Mouse (Mus musculus): ENCODE data around the gene Abcc9. TPM values are rescaled to one million over a fixed set of nuclear protein-coding genes. Genes with fewer than 3 reads are reported as not detected.

Abcc9 gene
- polyA plus RNA-seq, 1 experiment from 2014 or later = 2.1 TPM

- Histone ChIP-seq H3K27ac (ENCODE audit: low read length) (no peak overlapping the region), H3K36me3 (ENCODE audit: control insufficient read depth, insufficient read depth) (no peaks in the 10 kb centered on the region), H3K4me3 (ENCODE audit: low read depth, low read length) (no peak overlapping the region), H3K4me2 (ENCODE audit: low read depth, low read length) (no peak overlapping the region), H3K27me3 (ENCODE audit: control insufficient read depth, insufficient read depth, low read depth, low read length) (no peaks in the 10 kb centered on the region), H3K9ac (ENCODE audit: low read depth, low read length) (no peak overlapping the region), H3K9me3 (replicated peaks; ENCODE audit: control insufficient read depth, low read length) (no peaks in the 10 kb centered on the region), H3K4me1 (ENCODE audit: control insufficient read depth, low read depth, low read length) (no peaks in the 10 kb centered on the region)
- ATAC-seq (ENCODE audit: low read depth) = no peak
- WGBS (ENCODE audit: insufficient replicate concordance) = 73% methylated on average over 10 of the region's 10 CpGs
Observed at GRCm38 (mm10) chr6:142558076-142558475, 144.0 kb downstream of the Abcc9 start.

GRCm38 (mm10) chr6:142555988-142556387 lies 146.1 kb downstream of the Abcc9 start:
- Histone ChIP-seq H3K36me3 (ENCODE audit: control insufficient read depth, insufficient read depth) (no peaks in the 10 kb centered on the region), H3K4me1 (ENCODE audit: control insufficient read depth, low read depth, low read length) (no peaks in the 10 kb centered on the region), H3K27ac (ENCODE audit: low read length) (no peak overlapping the region), H3K9me3 (replicated peaks; ENCODE audit: control insufficient read depth, low read length) (no peaks in the 10 kb centered on the region), H3K4me2 (ENCODE audit: low read depth, low read length) (no peak overlapping the region), H3K4me3 (ENCODE audit: low read depth, low read length) (no peak overlapping the region), H3K9ac (ENCODE audit: low read depth, low read length) (no peak overlapping the region), H3K27me3 (ENCODE audit: control insufficient read depth, insufficient read depth, low read depth, low read length) (no peaks in the 10 kb centered on the region)
- 0 out of 2 replicates have a peak, but pooled peaks have one; percentile 16 for ATAC-seq (ENCODE audit: low read depth)
- 31% methylated on average over 1 of the region's 1 CpGs for WGBS (ENCODE audit: insufficient replicate concordance)

- H3K27me3 ChIP-seq (ENCODE audit: control insufficient read depth, insufficient read depth, low read depth, low read length) = no peaks in the 10 kb centered on the region
- H3K27ac ChIP-seq (ENCODE audit: low read length) = no peak overlapping the region
- no peaks in the 10 kb centered on the region for H3K4me1 ChIP-seq (ENCODE audit: control insufficient read depth, low read depth, low read length)
- WGBS (ENCODE audit: insufficient replicate concordance) = 65% methylated on average over 4 of the region's 4 CpGs
- no peak for ATAC-seq (ENCODE audit: low read depth)
- H3K4me3 ChIP-seq (ENCODE audit: low read depth, low read length) = no peak overlapping the region
- H3K36me3 ChIP-seq (ENCODE audit: control insufficient read depth, insufficient read depth) = no peaks in the 10 kb centered on the region
- no peak overlapping the region for H3K9ac ChIP-seq (ENCODE audit: low read depth, low read length)
- no peak overlapping the region for H3K4me2 ChIP-seq (ENCODE audit: low read depth, low read length)
- no peaks in the 10 kb centered on the region for H3K9me3 ChIP-seq (replicated peaks; ENCODE audit: control insufficient read depth, low read length)
Observed at GRCm38 (mm10) chr6:142551482-142551881, 150.6 kb downstream of the Abcc9 start.

- no peak for ATAC-seq (ENCODE audit: low read depth)
- no peak overlapping the region for H3K4me3 ChIP-seq (ENCODE audit: low read depth, low read length)
- no peak overlapping the region for H3K9ac ChIP-seq (ENCODE audit: low read depth, low read length)
- H3K4me2 ChIP-seq (ENCODE audit: low read depth, low read length) = no peak overlapping the region
- H3K27ac ChIP-seq (ENCODE audit: low read length) = no peak overlapping the region
- H3K27me3 ChIP-seq (ENCODE audit: control insufficient read depth, insufficient read depth, low read depth, low read length) = no peaks in the 10 kb centered on the region
- 45% methylated on average over 4 of the region's 4 CpGs for WGBS (ENCODE audit: insufficient replicate concordance)
- no peaks in the 10 kb centered on the region for H3K36me3 ChIP-seq (ENCODE audit: control insufficient read depth, insufficient read depth)
- no peaks in the 10 kb centered on the region for H3K9me3 ChIP-seq (replicated peaks; ENCODE audit: control insufficient read depth, low read length)
- H3K4me1 ChIP-seq (ENCODE audit: control insufficient read depth, low read depth, low read length) = no peaks in the 10 kb centered on the region
Observed at GRCm38 (mm10) chr6:142550871-142551270, 151.2 kb downstream of the Abcc9 start.

GRCm38 (mm10) chr6:142548377-142548776 lies 153.7 kb downstream of the Abcc9 start:
- Histone ChIP-seq H3K27me3 (ENCODE audit: control insufficient read depth, insufficient read depth, low read depth, low read length) (no peaks in the 10 kb centered on the region), H3K4me2 (ENCODE audit: low read depth, low read length) (no peak overlapping the region), H3K4me3 (ENCODE audit: low read depth, low read length) (no peak overlapping the region), H3K27ac (ENCODE audit: low read length) (no peak overlapping the region), H3K4me1 (ENCODE audit: control insufficient read depth, low read depth, low read length) (no peaks in the 10 kb centered on the region), H3K36me3 (ENCODE audit: control insufficient read depth, insufficient read depth) (no peaks in the 10 kb centered on the region), H3K9me3 (replicated peaks; ENCODE audit: control insufficient read depth, low read length) (no peaks in the 10 kb centered on the region), H3K9ac (ENCODE audit: low read depth, low read length) (no peak overlapping the region)
- WGBS (ENCODE audit: insufficient replicate concordance) = 65% methylated on average over 2 of the region's 2 CpGs
- no peak for ATAC-seq (ENCODE audit: low read depth)

- no peak overlapping the region for H3K27ac ChIP-seq (ENCODE audit: low read length)
- no peak overlapping the region for H3K4me2 ChIP-seq (ENCODE audit: low read depth, low read length)
Observed at GRCm38 (mm10) chr6:142545132-142545531, 157.0 kb downstream of the Abcc9 start.

GRCm38 (mm10) chr6:142543648-142544047 lies 158.5 kb downstream of the Abcc9 start:
- 49% methylated on average over 4 of the region's 4 CpGs for WGBS (ENCODE audit: insufficient replicate concordance)
- ATAC-seq (ENCODE audit: low read depth) = no peak
- Histone ChIP-seq H3K27ac (ENCODE audit: low read length) (no peak overlapping the region), H3K4me3 (ENCODE audit: low read depth, low read length) (no peak overlapping the region), H3K36me3 (ENCODE audit: control insufficient read depth, insufficient read depth) (no peaks in the 10 kb centered on the region), H3K27me3 (ENCODE audit: control insufficient read depth, insufficient read depth, low read depth, low read length) (no peaks in the 10 kb centered on the region), H3K9ac (ENCODE audit: low read depth, low read length) (no peak overlapping the region), H3K4me1 (ENCODE audit: control insufficient read depth, low read depth, low read length) (no peaks in the 10 kb centered on the region), H3K9me3 (replicated peaks; ENCODE audit: control insufficient read depth, low read length) (no peaks in the 10 kb centered on the region), H3K4me2 (ENCODE audit: low read depth, low read length) (no peak overlapping the region)

More at GRCm38 (mm10) chr6:142545132-142545531, 157.0 kb downstream of the Abcc9 start:
- 64% methylated on average over 14 of the region's 14 CpGs for WGBS (ENCODE audit: insufficient replicate concordance)
- no peaks in the 10 kb centered on the region for H3K4me1 ChIP-seq (ENCODE audit: control insufficient read depth, low read depth, low read length)
- H3K36me3 ChIP-seq (ENCODE audit: control insufficient read depth, insufficient read depth) = no peaks in the 10 kb centered on the region
- ATAC-seq (ENCODE audit: low read depth) = no peak
- H3K9me3 ChIP-seq (replicated peaks; ENCODE audit: control insufficient read depth, low read length) = no peaks in the 10 kb centered on the region
- no peak overlapping the region for H3K4me3 ChIP-seq (ENCODE audit: low read depth, low read length)
- no peak overlapping the region for H3K9ac ChIP-seq (ENCODE audit: low read depth, low read length)
- no peaks in the 10 kb centered on the region for H3K27me3 ChIP-seq (ENCODE audit: control insufficient read depth, insufficient read depth, low read depth, low read length)

GRCm38 (mm10) chr6:142542800-142543175 lies 159.3 kb downstream of the Abcc9 start:
- H3K27ac ChIP-seq (ENCODE audit: low read length) = no peak overlapping the region
- 65% methylated on average over 6 of the region's 6 CpGs for WGBS (ENCODE audit: insufficient replicate concordance)

GRCm38 (mm10) chr6:142542082-142542799 lies 159.9 kb downstream of the Abcc9 start:
- 67% methylated on average over 8 of the region's 8 CpGs for WGBS (ENCODE audit: insufficient replicate concordance)
- Histone ChIP-seq H3K9me3 (replicated peaks; ENCODE audit: control insufficient read depth, low read length) (no peaks in the 10 kb centered on the region), H3K9ac (ENCODE audit: low read depth, low read length) (no peak overlapping the region), H3K27ac (ENCODE audit: low read length) (no peak overlapping the region), H3K4me2 (ENCODE audit: low read depth, low read length) (no peak overlapping the region), H3K36me3 (ENCODE audit: control insufficient read depth, insufficient read depth) (no peaks in the 10 kb centered on the region), H3K4me3 (ENCODE audit: low read depth, low read length) (no peak overlapping the region), H3K4me1 (ENCODE audit: control insufficient read depth, low read depth, low read length) (no peaks in the 10 kb centered on the region), H3K27me3 (ENCODE audit: control insufficient read depth, insufficient read depth, low read depth, low read length) (no peaks in the 10 kb centered on the region)
- ATAC-seq (ENCODE audit: low read depth) = no peak

More at GRCm38 (mm10) chr6:142542800-142543175, 159.3 kb downstream of the Abcc9 start:
- Histone ChIP-seq H3K4me2 (ENCODE audit: low read depth, low read length) (no peak overlapping the region), H3K4me3 (ENCODE audit: low read depth, low read length) (no peak overlapping the region), H3K36me3 (ENCODE audit: control insufficient read depth, insufficient read depth) (no peaks in the 10 kb centered on the region), H3K4me1 (ENCODE audit: control insufficient read depth, low read depth, low read length) (no peaks in the 10 kb centered on the region), H3K27me3 (ENCODE audit: control insufficient read depth, insufficient read depth, low read depth, low read length) (no peaks in the 10 kb centered on the region), H3K9ac (ENCODE audit: low read depth, low read length) (no peak overlapping the region), H3K9me3 (replicated peaks; ENCODE audit: control insufficient read depth, low read length) (no peaks in the 10 kb centered on the region)
- no peak for ATAC-seq (ENCODE audit: low read depth)

All from liver, embryonic 16.5 days (tissue).